Mouse (Mus musculus) heart, embryonic 14.5 days (tissue): ENCODE results near the gene Tkt. TPM values are rescaled to one million over a fixed set of nuclear protein-coding genes. Genes with fewer than 3 reads are reported as not detected.
"Not testable (repeated sequence)": the region's sequence is repeated elsewhere in the genome, so short reads cannot be mapped to it uniquely, and the experiment has no call there.

Experiments used
- ATAC-seq: fragments of 200-750 bp; cut with Nextera tagmentation; 2 replicates; pipeline ENCODE4 v1.8.0; 2017; ENCODE audit warnings: low read depth, moderate TSS enrichment; ENCODE audit not compliant: insufficient number of reproducible peaks, insufficient read depth, low FRiP score
- H3K27ac ChIP-seq, 2 experiments: fragments of 200-500 bp in 1 of 2; fragments of 300-500 bp in 1 of 2; sonication (generic) in 1 of 2; replicated peaks in 1 of 2; 2 replicates each; pipeline ENCODE4 v1.5.1; 2012 to 2014; ENCODE audit warnings: low read depth in 2 of 2, low read length in 2 of 2, control low read depth in 1 of 2, mild to moderate bottlenecking in 1 of 2, mixed read lengths in 1 of 2; ENCODE audit not compliant: control insufficient read depth in 1 of 2, insufficient read depth in 1 of 2
- H3K27me3 ChIP-seq: fragments of 300-500 bp; sonication (generic); 2 replicates; pipeline ENCODE4 v1.6.1; 2014; ENCODE audit warnings: mild to moderate bottlenecking, low read length, control low read depth; ENCODE audit not compliant: control insufficient read depth, insufficient read depth
- H3K36me3 ChIP-seq: fragments of 300-500 bp; sonication (generic); 2 replicates; pipeline ENCODE4 v1.6.1; 2014; ENCODE audit warnings: mild to moderate bottlenecking, control low read depth, low read length, mixed read lengths; ENCODE audit not compliant: control insufficient read depth, insufficient read depth
- H3K4me1 ChIP-seq, 2 experiments: fragments of 200-500 bp in 1 of 2; fragments of 300-500 bp in 1 of 2; sonication (generic) in 1 of 2; 2 replicates each; pipeline ENCODE4 v1.6.1; 2012 to 2014; ENCODE audit warnings: low read length in 2 of 2, control low read depth in 1 of 2, mixed read lengths in 1 of 2; ENCODE audit not compliant: control insufficient read depth in 2 of 2, insufficient read depth in 2 of 2
- H3K4me2 ChIP-seq: fragments of 300-500 bp; sonication (generic); 2 replicates; pipeline ENCODE4 v1.6.1; 2014; ENCODE audit warnings: mild to moderate bottlenecking, low read length
- H3K4me3 ChIP-seq, 2 experiments: fragments of 200-500 bp in 1 of 2; fragments of 300-500 bp in 1 of 2; sonication (generic) in 1 of 2; 2 replicates each; pipeline ENCODE4 v1.5.1; 2012 to 2014; ENCODE audit warnings: low read length in 2 of 2, mild to moderate bottlenecking in 2 of 2, control low read depth in 1 of 2, low read depth in 1 of 2, moderate library complexity in 1 of 2; ENCODE audit not compliant: control insufficient read depth in 1 of 2, insufficient read depth in 1 of 2
- H3K9ac ChIP-seq: fragments of 300-500 bp; sonication (generic); 2 replicates; pipeline ENCODE4 v1.6.1; 2014; ENCODE audit warnings: mild to moderate bottlenecking, low read length
- H3K9me3 ChIP-seq: fragments of 300-500 bp; sonication (generic); 2 replicates; pipeline ENCODE4 v1.6.1; 2016; ENCODE audit warnings: low read length, control low read depth; ENCODE audit not compliant: control insufficient read depth
- WGBS: fragments of 180-500 bp; shearing (Covaris S2); extraction: QIAGEN DNeasy Blood & Tissue Kit; methylation state at CpG from one replicate; pipeline ENCODE4 v1.1.7; 2014; 5-methylcytosine and 5-hydroxymethylcytosine counted together
- polyA plus RNA-seq: library from polyadenylated mRNA; unstranded; fragments of >200 nt; fragmentation: Nextera tagmentation; extraction: Ambion mirVana; gene quantifications from 2 replicates; pipeline ENCODE4 v1.2.1, GENCODE M21; 2014

Gene Tkt
- polyA plus RNA-seq, 1 experiment from 2014 or later: 31.5 TPM

DNA sequence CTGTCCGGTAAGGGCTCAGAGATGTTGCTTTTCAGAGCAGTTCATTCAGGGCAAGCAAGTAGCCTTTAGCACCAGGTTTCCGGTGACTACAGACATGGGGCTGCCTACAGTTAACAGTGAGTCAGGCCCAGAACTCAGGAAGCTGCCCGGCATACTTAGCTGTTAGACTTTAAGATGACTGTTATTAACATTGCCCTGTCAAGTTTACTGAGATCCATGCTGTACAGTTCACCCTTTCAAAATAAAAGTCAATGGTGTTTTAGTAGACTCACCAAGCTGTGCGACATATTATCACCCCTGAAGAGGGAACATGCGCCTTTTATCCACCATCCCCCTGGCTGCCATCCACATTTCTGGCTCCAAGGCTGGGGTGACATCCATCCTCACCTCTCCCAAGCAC lies 28.1 kb downstream of the Tkt start:
- Histone ChIP-seq H3K4me1 (peaks cover 18 to 19% of the 10 kb centered on the region in 2 experiments), H3K36me3 (peaks cover 41% of the 10 kb centered on the region), H3K9ac (no peak overlapping the region; the same call in 1 of the 2 replicates), H3K9me3 (no peaks in the 10 kb centered on the region), H3K4me3 (no peak overlapping the region), H3K27me3 (no peaks in the 10 kb centered on the region), H3K27ac (no peak overlapping the region), H3K4me2 (no peak overlapping the region)
- no peak for ATAC-seq
- 37% methylated on average over 5 of the region's 5 CpGs for WGBS

DNA sequence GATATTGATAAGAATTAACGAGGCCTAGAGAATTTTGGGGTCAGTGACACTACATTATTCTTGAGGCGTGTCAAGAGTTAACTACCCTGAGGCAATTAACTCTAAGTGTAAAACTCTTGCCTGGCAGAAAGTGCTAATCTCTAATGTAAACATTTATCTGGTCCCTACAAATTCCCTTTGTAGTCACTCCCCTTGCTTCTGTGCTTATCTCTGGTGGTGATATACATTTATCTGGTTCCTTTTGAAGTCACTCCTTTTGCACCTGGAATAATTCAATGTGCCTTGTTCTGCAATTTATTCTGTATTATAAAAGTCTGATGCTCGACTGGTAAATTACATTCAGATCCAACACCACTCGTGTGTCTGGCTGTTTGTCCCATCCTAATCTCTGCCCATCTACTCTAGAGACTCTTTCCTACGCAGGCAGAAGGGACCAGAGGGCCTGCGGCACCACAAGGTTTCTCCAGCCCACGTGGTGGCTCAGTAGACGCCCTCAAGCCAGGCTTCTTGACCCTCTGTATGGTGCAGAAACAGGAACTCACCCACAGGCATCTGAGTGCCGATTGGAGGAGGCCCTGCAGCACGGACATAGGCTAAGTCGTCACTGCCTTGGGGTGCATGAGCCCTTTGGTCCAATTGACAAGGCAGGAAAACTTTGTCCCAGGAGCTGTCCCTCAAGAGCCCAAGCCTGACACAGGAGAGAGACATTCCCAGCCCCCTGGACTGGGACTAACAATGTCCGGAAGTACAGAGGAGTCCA lies 29.3 kb downstream of the Tkt start:
- not testable (repeated sequence) for H3K27ac ChIP-seq, H3K4me2 ChIP-seq, H3K27me3 ChIP-seq, H3K9me3 ChIP-seq, H3K4me3 ChIP-seq, ATAC-seq, H3K9ac ChIP-seq
- Histone ChIP-seq H3K4me1 (peaks cover 18 to 19% of the 10 kb centered on the region in 2 experiments), H3K36me3 (peaks cover 28% of the 10 kb centered on the region)
- WGBS: 10% methylated on average over 10 of the region's 12 CpGs

DNA sequence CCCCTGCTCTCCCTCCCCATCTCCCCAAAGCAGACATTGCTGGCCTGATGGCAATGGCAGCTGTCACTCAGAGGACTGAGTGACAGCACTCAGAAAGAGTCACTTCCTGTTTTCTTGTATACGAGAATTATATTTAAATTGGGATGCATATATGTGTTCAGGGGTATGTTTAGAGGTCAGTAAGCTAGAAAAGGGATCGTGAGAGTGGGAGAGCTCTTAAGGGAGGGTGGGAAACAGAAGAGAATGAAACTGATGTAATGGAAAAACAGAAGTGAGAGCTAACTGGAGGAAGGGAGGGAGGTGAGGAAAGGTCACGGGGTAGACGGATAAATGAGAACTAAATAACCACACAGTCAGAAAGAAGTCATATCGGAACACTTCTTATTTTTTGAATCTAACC lies 31.0 kb downstream of the Tkt start:
- Histone ChIP-seq H3K4me3 (no peak overlapping the region), H3K36me3 (peaks cover 12% of the 10 kb centered on the region), H3K4me1 (peaks cover 20 to 22% of the 10 kb centered on the region in 2 experiments), H3K4me2 (no peak overlapping the region), H3K27me3 (no peaks in the 10 kb centered on the region), H3K9me3 (no peaks in the 10 kb centered on the region), H3K27ac (no peak overlapping the region), H3K9ac (no peak overlapping the region)
- ATAC-seq: no peak
- 44% methylated on average over 5 of the region's 5 CpGs for WGBS

DNA sequence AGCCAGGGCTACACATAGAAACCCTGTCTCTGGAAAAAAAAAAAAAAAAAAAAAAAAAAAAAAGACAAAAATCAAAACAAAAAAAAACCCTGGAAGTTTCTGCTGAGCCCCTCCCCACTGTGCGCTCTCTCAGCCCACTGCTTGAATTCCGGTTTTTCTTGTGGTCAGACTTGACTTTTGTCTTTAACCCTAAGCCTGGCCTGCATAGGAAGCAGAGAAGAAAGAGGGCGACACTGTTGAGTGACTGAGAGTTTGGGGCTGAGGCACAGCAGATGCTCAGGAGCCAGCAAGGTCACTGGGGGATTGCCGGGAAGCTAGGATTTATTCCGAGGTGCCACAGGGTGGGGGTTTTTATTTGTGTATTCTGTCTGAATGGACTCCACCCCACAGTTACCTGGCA lies 31.7 kb downstream of the Tkt start:
- Histone ChIP-seq H3K4me1 (peaks cover 27 to 29% of the 10 kb centered on the region in 2 experiments), H3K4me2 (no peak overlapping the region), H3K36me3 (peaks cover 8% of the 10 kb centered on the region), H3K27me3 (no peaks in the 10 kb centered on the region), H3K9me3 (no peaks in the 10 kb centered on the region), H3K4me3 (no peak overlapping the region), H3K9ac (no peak overlapping the region), H3K27ac (no peak overlapping the region)
- ATAC-seq: no peak
- WGBS: 39% methylated on average over 5 of the region's 5 CpGs

DNA sequence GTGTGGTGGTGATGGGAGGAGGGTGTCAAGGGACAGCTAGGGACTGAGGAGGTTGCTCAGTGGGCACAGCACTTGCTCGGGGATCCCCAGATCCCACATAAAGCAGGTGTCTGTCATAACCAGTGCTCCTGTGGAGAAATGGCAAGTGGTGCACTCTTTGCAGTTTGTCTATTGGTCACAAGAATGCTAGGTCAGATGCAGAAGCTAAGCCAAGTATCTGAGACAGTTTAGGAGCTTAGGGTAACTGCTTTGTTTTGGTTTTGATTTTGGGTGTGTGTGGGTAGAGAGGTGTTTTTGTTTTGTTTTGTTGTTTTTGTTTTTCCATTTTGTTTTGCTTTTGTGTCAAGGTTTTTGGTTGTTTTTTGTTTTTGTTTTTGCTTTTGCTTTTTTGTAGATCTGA lies 33.1 kb downstream of the Tkt start:
- Histone ChIP-seq H3K4me1 (peaks cover 25 to 33% of the 10 kb centered on the region in 2 experiments), H3K9me3 (no peaks in the 10 kb centered on the region), H3K4me3 (no peak overlapping the region), H3K27ac (no peak overlapping the region), H3K27me3 (no peaks in the 10 kb centered on the region), H3K4me2 (no peak overlapping the region), H3K36me3 (no peaks in the 10 kb centered on the region), H3K9ac (no peak overlapping the region)
- no peak for ATAC-seq
- 87% methylated on average over 1 of the region's 1 CpGs for WGBS

DNA sequence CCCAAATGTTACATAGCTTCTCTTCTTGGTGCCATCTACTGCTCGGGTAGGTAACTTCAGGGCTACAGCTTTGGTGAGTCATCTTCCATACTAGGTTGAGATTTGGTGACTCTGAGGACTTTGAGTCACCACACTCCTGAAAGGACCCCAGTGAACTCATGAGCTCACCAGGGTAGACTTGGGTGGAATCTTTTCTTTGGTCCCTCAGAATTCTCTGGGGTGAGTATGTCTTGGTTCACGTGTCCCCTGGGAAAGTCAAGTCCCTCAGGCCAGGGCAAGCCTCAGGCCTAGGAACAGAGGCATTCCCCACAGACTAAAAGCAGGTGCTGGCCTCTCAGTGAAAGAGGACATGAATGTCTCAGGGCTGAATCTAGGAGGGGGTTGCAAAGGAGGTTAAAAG lies 35.9 kb downstream of the Tkt start:
- no peaks in the 10 kb centered on the region for H3K27me3 ChIP-seq
- no peak for ATAC-seq
- H3K36me3 ChIP-seq: no peaks in the 10 kb centered on the region
- no peak overlapping the region for H3K4me2 ChIP-seq
- H3K4me3 ChIP-seq: no peak overlapping the region
- H3K4me1 ChIP-seq: peaks cover 26 to 36% of the 10 kb centered on the region in 2 experiments
- H3K27ac ChIP-seq: peak overlapping the region; percentile 19 to 74; a peak in 3 of 4 replicates
- peak overlapping the region; percentile 19; the same call in 1 of the 2 replicates for H3K9ac ChIP-seq
- 55% methylated on average over 2 of the region's 2 CpGs for WGBS
- H3K9me3 ChIP-seq: no peaks in the 10 kb centered on the region

DNA sequence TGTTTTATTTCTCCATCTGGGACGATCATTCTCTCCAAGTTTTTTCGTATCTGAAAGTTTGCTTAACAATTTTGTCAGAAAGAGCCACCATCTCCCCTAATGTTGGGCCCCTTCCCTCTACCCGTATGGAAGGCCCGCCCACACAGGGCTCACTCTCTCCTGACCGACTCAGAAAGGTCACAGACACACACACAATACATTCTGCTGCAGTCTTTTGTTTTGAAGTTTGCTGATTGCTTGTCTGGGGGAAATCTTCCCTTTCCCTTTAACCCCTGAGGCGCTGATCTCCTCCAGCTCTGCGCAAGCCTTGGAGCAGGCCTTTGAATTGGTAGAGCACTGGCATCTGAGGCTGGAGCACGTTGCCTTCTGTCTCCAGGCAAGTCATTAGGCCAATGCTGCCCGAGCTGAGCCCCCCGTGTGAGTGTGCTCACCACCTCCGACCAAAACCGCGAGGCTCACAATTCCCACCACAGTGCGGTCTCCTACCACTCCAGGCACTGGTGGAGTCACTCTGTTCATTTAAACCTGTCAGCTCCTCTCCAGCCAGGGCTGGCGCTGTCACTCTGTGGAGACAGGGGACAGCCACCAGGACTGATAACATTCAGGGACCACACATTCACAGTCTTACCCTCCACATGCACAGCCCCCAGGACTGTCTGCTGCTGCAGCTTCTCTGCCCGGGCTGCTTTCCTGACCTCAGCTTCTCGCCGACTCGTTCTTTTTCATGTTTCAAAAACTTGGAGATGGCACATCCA lies 36.5 kb downstream of the Tkt start:
- Histone ChIP-seq H3K4me2 (peak overlapping the region; percentile 22), H3K9me3 (no peaks in the 10 kb centered on the region), H3K36me3 (no peaks in the 10 kb centered on the region), H3K4me1 (peaks cover 26 to 34% of the 10 kb centered on the region in 2 experiments), H3K27ac (peak overlapping the region; percentile 19 to 74; a peak in 3 of 4 replicates), H3K4me3 (no peak overlapping the region), H3K9ac (peak overlapping the region; percentile 19; the same call in 1 of the 2 replicates), H3K27me3 (no peaks in the 10 kb centered on the region)
- 17% methylated on average over 19 of the region's 19 CpGs for WGBS
- no peak for ATAC-seq
